Mouse (Mus musculus) thymus, postnatal 25 days (tissue): Measurements from ENCODE around the gene Cuta.
"Not testable (repeated sequence)": the region's sequence is repeated elsewhere in the genome, so short reads cannot be mapped to it uniquely, and the experiment has no call there.

Source experiments
- DNase-seq: peaks from one replicate; pipeline ENCODE4 v3.0.0; 2022

Cuta gene

DNA sequence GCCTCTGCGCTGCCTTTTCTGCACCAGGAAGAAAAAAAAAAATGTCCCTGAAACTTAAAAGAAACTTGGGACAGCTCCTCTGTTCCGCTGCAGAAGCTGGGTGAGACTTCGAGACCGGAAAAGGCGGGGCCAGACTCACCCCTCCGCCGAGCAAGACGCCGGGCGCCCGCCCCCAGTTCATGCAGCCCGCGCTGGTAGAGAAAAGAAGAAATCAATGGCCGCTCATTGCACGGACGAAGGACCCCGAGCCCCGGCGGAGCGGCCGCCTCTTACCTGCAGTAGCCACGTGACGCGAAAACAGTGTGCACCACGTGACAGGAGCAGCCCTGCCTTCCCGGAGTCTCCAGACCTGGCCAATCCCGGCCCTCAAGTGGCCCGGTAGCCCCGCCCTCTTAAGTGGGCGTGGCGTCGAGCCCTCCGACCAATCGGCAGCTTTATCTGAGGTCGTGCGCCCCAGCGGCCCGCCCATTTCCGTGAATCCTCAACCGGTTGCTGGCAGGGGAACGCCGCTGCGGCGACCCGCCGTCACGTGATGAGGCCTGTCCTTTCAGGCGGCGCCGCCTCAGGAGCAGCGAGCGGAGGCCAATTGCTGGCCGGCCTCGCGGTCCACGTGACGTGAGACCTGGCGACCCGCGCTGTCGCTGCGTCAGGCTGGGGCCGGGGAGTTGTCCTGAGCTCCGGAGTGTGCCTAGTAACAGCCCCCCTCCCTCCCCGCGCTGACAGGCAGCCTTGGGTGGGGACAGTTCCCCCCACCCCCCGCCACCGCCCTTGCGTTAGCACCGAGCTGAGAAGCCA is at the start of gene Cuta:
Gene Cuta (minus strand): TSS at position 392 of the 795 bp plus-strand sequence.
- DNase-seq: peak; percentile 100

DNA sequence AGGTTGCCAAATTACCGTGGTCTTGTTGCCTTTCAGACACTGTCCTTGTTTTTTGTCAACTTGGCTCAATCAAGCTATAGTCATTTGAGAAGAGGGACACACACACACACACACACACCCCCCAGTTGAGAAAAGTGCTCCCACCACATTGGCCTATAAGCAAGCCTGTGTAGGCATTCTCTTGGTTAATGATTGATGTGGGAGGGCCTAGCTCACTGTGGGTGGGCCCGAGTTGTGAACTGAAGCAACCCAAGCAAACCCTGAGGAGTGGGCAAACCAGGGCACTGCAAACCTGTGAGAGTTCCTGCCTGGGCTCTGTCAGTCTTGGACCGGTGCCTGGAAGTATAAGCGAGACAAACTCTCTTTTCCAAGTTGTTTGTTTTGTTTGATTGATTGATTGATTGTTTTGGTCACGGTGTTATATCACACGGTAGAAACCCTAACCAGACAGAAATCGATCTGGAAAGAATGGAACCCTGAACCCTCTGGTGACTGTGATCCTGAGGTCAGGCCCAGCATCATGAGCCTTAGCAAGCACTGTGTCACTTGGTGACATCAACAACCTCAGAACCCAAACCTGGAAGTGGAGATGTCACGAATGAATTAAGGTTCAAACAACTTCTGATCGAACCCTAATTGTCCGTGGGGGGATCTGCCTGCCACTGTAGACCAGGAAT is 46.3 kb upstream of the Cuta start:
- DNase-seq: no peak

DNA sequence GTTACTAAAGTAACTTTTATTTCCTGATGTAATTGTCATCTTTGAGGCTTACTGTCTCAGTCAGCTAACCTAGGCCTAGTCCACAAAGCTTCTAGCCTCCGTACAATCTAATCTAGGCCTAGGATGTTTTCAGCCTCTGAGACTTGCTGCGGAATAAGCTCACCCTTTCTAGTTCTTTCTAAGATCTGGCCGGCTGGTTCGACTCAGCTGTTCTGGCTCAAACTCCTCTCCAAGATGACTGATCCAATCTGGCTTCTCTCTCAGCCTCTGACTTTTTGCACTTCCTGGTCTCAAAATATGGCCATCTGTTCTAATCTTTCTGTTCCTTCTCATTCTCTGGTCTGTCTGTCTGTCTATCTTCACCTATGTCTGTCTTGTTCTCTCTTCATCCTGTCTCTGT is 44.0 kb upstream of the Cuta start:
- DNase-seq: no peak

DNA sequence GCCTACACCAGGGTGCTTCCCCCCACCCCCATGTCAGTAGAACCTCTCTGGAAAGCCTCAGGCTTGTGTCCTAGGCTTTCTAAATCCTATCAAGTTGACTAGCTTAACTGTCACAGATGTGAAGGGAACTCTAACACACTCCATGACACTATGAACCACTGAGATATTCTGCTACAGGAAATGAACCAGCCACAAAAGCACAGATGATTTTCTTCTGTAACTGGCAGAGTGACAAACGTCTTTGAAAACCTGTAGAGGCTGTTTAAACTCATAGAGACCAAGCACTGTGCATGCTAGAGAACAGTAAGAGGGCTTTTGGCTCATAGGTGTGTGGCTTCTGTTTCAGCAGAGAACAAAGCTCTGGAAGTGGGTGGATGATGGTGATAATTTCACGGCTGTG is 41.7 kb upstream of the Cuta start:
- peak; percentile 59 for DNase-seq

DNA sequence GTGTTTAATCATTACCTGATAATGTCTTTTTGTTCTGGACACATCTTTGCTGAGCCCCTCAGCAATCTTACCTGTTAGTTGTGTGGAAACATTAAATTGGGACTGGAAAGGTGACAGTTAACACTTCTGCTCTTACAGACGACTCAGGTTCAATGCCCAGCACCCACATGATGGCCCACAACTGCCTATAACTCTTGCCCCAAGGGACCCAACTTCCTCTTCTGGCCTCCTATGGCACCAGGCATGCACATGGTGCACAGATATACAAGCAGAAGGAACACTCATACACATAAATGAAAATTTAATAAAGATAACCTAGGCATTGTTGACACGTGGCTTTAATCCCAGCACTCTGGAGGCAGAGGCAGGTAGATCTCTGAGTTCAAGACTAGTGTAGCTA is 40.1 kb upstream of the Cuta start:
- no peak for DNase-seq

DNA sequence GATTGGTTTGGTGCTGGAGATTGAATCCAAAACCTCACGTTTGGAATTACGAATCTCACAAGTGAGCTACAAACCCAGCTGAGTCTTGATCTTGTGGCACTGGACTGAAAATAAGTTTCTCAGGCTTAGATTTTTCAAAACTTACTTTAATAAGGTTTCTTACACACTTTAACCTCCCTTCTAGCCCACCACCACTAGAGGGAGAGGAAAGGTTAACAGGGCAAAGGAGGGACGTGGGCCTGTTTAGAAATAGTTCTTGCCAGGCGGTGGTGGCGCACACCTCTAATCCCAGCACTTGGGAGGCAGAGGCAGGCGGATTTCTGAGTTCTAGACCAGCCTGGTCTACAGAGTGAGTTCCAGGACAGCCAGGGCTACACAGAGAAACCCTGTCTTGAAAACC is 38.0 kb upstream of the Cuta start:
- not testable (repeated sequence) for DNase-seq

DNA sequence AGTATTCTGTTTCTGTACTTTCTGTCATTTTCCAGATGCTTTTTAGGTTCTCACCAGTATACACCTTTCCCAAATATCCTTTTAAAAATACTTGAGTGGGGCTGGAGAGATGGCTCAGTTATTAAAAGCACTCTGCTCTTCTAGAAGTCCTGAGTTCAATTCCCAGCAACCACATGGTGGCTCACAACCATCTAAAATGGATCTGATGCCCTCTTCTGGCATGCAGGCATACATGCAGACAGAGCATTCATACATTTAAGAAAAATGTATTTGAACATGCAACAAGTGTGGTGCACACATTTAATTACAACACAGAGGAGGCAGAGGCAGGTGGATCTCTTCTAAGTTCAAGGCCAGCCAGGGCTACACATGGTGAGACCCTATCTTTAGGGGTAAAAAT is 36.0 kb upstream of the Cuta start:
- DNase-seq: no peak

DNA sequence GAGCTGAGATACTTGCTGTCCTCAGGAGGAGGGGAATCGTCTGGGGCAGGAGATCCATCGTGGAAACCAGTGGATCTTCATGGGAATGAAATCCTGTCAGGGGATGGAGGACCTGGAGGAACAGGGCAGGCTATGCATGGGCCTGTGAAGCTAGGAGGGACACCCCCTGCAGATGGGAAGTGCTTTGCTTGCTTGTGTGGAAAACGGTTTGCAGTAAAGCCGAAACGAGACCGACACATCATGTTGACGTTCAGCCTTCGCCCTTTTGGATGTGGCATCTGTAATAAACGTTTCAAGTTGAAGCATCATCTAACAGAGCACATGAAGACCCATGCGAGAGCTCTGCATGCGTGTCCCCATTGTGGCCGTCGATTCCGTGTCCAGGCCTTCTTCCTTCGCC is 35.2 kb upstream of the Cuta start:
- no peak for DNase-seq

DNA sequence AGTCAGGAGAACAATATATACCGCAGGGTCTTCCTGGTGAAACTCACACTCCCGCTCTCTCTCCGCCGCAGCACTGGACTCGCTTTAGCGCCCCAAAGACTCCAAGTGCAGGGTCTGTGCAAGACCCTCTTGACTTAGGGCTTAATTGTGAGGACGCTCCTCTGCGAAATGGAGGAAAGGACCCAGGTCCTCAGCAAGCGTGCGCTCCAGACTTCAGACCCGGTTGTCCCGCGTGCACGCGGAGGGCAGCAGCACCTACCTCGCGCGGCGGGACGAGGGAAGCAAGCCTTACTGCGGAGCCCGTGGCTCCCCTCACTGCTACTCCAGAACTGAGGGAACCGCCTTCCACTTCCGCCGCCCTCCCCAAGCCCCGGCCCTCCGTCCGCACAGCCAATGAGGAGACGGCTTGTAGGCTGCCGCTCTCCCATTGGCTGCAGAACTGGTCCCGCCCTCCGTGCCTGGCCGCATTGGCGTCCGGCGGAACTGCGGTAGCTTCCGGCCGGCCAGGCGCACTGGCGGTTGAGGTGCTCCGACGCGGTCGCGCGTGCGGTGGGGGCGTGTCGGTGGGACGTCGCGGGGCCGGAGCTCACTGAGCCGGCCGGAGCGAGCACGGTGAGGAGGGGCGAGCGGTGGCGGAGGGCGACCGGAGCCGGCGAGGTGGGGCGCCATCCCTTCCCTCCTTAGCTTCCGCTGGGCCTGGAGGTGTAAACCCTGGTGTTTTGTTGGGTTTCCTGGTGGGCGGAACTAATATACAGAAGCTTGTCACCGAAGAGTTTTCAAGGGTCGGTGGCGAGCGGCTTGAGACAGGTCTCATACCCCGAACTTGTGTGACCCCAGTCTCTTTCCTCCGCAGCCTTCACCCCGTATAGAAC is 33.6 kb upstream of the Cuta start, which contains the start of gene Zbtb9:
Gene Zbtb9 (plus strand): TSS at position 465 of the 872 bp plus-strand sequence.
- peak; percentile 97 for DNase-seq

DNA sequence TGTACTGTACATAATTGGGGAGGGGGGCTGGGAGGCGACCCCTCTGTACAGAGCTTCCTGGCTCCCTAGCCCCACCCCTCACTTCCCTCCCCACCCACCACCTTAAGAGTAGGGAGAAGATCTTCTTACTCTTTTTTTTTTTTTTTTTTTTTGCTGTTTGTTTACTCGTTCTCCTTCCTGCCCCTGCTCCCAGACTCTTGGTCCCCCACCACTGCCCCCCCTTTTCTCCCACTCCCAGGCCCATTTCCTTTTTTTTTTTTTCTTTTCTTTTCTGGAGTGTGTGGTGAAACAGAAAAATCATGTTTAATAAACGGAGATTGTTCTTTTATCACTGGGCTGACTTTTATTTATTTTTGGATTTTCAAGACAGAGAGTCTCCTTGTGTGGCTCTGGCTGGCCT is 32.7 kb upstream of the Cuta start:
- no peak for DNase-seq

DNA sequence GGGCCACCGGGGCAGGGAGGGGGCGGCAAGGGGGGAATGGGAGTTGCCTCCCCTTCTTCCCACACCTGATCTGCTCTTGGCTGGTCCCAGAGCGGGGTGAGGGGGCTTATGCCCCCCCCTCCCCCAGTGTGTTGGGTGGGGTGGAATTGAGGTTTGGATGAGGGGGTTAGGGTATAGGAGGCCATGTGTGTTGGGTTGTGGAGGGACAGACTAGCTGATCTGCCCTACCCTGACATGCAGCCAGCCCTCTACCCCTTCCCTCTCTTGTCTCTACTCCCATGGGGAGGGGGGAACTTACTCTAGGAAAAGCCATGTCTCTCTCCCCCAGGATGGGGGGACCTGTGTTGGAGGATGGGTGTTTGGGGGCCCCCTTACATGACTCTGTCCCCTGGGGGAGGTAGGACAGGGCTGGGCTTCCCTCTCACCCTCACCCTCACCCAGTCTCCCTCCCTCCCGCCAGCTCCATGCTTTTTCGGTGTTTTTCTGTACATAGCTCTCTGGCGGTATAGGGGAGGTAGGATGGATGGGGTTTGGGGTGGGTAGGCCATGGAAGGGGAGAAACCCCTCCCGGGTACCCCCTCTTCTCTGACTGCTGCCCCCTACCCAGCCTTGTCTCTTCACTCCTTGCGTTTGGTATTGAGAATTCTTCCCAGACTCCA is 32.0 kb upstream of the Cuta start:
- DNase-seq: no peak

DNA sequence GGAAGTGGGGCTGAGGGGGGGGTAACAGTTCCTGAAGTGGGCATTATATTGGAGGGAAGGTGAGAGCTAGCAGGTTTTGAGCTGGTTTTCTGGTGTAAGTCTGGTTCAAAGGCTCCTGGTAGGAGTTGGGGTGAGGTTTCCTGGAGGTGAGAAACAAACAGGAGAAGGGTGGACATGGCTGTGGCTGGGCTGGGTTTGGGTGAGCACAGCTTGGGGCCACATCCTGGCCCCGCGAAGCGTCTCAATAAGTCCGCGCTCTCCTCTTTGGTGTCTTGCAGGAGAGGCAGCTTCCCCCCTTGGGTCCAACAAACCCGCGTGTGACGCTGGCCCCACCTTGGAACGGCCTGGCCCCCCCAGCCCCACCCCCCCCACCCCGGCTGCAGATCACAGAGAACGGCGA is 30.9 kb upstream of the Cuta start:
- DNase-seq: no peak

DNA sequence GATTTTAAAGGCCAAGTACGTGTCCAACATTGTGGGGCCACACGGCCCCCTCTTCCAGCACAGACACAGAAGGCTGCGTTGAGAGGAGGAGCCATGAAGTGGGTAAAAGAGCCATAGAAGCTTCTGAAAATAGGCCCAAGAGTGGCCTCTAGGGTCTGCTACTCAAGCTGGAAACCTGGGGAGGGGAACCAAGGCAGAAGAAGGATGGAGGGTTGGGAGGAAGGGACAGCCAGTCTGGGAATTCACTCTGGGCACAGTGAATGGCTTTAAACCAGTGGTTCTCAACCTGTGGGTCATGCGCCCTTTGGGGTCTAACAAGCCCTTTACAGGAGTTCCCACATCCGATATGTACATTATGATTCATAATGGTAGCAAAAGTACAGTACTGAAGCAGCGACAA is 29.9 kb upstream of the Cuta start:
- no peak for DNase-seq

DNA sequence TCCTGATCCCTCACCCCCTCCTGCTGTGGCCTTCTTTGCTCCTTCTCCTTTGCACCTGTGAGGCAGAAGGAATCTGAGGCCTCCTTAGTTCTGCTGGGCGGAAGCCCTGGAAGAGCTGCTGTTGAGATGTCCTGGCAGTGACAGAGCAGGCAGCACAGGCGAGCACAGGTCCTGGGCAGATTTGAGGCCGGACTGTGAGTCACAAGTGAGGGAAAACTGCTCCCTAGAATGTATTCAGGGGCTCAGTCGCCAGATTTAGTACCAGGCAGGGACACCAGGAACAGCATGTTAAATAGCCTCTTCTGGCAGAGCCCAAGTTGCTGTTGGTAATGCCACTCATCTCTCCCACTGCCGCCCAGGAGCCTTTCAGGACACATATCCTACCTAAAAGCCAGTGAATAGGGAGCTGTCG is 28.8 kb upstream of the Cuta start:
- no peak for DNase-seq

DNA sequence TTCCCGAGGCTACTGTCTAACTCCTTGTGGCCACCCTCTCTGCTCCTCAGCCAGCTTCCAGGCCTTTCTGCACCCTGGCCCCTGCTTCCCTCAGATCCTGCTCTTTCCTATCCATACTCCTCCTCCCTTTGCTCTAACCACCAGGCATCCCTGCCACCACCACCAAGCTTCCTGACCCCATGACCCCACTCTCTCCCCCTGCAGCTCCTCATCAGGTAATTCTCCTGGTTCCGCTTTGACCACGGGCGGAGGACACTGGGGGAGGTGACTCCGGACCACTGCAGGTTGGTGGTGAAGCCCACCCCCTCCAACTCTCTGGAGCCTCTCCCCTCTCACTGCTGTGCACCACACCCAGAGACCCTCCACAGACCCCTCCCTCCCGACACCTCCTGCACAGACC is 28.1 kb upstream of the Cuta start:
- DNase-seq: no peak

DNA sequence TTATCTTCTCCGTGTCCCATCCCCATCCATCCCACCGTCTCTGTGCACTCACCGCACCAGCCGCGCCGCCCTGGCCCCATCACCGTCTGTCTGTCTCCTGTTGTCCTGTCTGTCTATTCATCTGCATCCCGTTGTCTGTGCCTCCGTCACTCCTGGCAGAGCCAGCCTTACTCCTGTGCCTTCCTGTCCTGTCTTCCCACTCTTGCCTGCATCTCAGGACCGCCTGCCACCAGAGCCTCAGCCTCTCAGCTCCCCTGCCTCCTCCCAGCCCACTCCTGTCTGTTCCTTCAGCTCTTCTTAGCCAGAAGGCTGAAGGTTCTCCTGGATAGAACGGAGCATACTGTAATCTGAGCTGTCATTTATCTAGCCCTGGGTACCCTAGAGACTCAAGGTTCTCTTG is 27.6 kb upstream of the Cuta start:
- no peak for DNase-seq

DNA sequence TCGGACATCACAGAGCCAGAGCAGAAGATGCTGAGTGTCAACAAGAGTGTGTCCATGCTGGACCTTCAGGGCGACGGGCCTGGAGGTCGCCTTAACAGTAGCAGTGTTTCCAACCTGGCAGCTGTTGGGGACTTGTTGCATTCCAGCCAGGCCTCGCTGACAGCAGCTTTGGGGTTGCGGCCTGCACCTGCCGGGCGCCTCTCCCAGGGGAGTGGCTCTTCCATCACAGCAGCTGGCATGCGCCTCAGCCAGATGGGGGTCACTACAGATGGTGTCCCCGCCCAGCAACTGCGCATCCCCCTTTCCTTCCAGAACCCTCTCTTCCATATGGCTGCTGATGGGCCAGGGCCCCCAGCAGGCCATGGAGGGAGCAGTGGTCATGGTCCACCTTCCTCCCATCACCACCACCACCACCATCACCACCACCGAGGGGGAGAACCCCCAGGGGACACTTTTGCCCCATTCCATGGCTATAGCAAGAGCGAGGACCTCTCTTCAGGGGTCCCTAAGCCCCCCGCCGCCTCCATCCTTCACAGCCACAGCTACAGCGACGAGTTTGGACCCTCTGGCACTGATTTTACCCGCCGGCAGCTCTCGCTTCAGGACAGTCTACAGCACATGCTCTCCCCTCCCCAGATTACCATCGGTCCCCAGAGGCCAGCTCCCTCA is 22.3 kb upstream of the Cuta start:
- DNase-seq: no peak

DNA sequence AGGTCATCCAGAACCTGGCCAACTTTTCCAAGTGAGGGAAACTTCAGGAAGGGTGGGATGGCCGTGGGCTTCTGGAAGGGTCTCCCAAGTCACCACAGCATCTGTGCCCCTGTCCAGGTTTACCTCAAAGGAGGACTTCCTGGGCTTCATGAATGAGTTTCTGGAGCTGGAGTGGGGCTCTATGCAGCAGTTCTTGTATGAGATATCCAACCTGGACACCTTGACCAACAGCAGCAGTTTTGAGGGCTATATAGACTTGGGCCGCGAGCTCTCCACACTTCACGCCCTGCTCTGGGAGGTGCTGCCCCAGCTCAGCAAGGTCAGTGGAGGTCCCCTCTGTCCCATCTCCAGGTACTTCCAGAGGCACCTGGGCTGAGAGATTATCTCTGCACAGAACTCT is 20.4 kb upstream of the Cuta start:
- DNase-seq: no peak

DNA sequence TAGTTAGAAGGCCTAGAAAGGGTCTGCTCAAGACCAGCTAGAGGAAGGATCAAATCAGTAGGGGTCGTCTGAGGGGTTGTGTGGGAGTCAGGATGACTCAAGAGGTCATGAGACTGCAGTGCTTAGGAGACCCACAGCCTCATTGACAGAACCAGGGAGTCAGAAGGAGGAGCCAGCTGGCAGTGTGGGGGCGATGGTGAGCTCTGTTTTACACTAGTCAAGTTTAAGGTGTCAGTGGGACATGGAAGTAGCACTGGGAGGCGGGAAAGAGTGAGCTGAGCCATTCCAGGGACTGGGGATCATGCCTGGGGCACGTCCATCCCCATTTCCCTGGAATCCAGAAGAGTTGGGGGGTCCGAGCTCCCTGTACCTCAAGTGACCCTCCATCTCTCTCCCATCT is 19.5 kb upstream of the Cuta start:
- no peak for DNase-seq

DNA sequence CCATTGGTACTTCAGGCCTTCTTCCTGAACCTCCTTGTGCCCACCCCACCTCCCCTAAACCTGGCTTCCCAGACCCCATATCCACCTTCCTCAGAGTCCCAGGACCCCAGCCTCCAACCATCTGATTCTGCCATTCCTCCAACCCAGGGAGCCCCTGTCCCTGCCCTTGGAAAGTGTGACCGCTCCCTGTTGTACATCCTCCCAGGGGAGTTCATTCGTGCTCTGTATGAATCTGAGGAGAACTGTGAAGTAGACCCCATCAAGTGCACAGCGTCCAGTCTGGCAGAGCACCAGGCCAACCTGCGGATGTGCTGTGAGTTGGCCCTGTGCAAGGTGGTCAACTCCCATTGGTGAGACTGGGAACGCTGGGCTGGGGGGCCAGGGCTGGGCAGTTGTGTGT is 18.5 kb upstream of the Cuta start:
- no peak for DNase-seq

DNA sequence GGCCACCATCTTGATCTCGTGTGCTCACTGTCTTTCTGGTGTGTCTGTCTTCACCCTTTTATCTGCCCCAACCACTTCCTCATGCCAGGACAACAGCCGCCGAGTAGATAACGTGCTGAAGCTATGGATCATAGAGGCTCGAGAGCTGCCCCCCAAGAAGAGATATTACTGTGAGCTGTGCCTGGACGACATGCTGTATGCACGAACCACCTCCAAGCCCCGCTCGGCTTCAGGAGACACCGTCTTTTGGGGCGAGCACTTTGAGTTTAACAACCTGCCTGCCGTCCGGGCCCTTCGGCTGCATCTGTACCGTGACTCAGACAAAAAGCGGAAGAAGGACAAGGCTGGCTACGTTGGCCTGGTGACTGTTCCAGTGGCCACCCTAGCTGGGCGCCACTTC is 17.5 kb upstream of the Cuta start:
- DNase-seq: no peak

DNA sequence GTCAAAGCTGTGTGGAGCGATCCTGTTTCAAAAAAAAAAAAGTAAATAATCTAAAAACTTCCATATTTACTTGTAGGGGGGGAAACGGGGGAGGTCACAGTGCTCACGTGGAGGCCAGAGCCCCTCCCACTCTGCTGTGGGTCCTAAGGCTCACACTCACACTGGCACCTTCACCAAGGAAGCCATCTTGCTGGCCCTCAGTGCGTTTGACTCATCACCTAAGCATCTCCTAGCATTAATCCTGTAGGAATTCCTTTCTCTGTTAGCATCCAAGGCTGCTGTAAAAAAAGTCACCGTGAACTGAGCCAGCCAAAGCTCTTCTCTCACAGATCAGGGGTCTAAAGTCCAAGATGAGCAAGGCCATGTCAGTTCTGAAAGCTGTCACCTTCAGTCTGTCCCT is 16.9 kb upstream of the Cuta start:
- no peak for DNase-seq

DNA sequence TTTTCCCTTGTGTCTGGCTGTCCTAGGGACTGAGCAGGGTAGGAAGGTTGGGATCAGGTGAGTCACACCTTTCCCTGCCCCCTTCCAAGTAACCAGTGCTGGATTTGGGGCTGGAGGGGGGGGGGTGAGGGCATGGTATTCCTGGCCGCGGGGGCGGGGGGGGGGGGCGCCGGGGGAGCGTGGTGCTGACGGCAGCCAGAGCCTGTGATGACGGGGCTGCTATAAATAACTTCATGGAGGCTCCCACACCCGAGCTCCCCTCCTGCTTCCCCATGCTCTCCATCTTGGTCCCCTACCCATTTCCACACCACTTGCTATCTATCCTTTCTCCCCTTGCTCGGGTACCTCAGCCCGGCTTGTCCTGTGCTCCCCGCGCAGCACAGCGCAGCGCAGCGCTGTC is 14.4 kb upstream of the Cuta start:
- no peak for DNase-seq
